Mouse (Mus musculus) brain, embryonic 14.5 days (tissue): Measurements from ENCODE around the gene Stard13. TPM values are rescaled to one million over a fixed set of nuclear protein-coding genes. Genes with fewer than 3 reads are reported as not detected.

Experiments
- DNase-seq: peaks from one replicate; pipeline ENCODE4 v3.0.0-alpha.2; 2011; ENCODE audit warnings: low read depth
- CTCF ChIP-seq: fragments of 200-500 bp; IDR thresholded peaks from 2 replicates; pipeline ENCODE4 v1.5.1; 2012; ENCODE audit warnings: inconsistent platforms, mild to moderate bottlenecking, moderate library complexity, borderline replicate concordance; ENCODE audit not compliant: insufficient read depth, insufficient read length; ENCODE audit errors: extremely low read depth
- POLR2A ChIP-seq: fragments of 200-500 bp; IDR thresholded peaks from 2 replicates; pipeline ENCODE4 v1.6.1; 2012; ENCODE audit warnings: mild to moderate bottlenecking, inconsistent platforms, borderline replicate concordance; ENCODE audit not compliant: poor library complexity, insufficient read depth, insufficient read length, severe bottlenecking; ENCODE audit errors: extremely low read depth
- polyA plus RNA-seq: library from polyadenylated mRNA; depleted of rRNA; stranded (reverse); fragments of >200 nt; gene quantifications from 2 replicates; pipeline ENCODE4 v1.2.3, GENCODE M21; 2012

The Stard13 gene
- polyA plus RNA-seq, 1 experiment: 6.6 TPM

DNA sequence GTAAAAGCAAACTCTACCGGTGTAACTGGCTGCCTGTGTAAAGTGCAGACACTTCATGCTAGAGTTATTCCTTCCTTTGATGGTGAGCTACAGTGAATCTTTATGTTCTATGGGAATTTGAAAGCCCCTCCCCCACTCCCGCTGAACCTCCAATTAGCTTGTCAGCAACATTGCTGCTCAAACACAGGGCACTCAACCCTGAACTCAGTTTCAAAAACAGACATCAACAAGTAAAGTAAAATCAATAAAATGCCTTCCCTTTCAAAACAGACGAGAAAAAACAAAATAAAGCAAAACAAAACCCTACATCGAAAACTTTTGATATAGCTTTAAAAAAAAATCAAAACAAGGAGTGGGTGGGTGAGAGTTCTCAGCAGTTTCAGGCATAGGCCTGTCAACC, 79.6 kb downstream of the Stard13 start:
- no peak for TF ChIP-seq CTCF
- no peak for TF ChIP-seq POLR2A
- no peak for DNase-seq

GRCm38 (mm10) chr5:151151549-151151948, 82.1 kb downstream of the Stard13 start:
- no peak for TF ChIP-seq POLR2A
- TF ChIP-seq CTCF: no peak
- peak; percentile 65 for DNase-seq

DNA sequence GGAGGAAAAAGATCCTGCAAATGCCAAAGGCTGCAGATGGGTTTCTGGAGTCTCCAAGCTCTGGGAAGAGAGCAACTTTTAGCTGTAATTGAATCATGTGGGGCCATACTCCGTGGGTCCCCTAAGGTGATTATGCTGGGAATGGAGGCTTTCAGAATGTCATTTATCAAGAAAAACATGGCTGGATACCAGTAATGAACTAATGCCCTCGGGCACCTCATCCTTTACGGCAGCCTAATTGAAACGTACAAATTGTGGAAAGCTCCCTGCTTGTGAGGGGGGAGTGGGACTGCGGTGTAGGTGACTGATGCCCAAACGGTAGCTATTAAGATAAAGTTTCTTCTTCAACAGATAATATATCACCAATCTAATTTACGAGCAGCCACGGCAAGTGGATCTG, 84.1 kb downstream of the Stard13 start:
- peak; percentile 58 for DNase-seq
- TF ChIP-seq CTCF: no peak

GRCm38 (mm10) chr5:151148079-151148478, 85.6 kb downstream of the Stard13 start:
- TF ChIP-seq CTCF (no peak), POLR2A (no peak)
- DNase-seq: no peak

- TF ChIP-seq POLR2A: no peak
- no peak for TF ChIP-seq CTCF
- DNase-seq: no peak
Measured at GRCm38 (mm10) chr5:151145807-151146206, 87.8 kb downstream of the Stard13 start.

DNA sequence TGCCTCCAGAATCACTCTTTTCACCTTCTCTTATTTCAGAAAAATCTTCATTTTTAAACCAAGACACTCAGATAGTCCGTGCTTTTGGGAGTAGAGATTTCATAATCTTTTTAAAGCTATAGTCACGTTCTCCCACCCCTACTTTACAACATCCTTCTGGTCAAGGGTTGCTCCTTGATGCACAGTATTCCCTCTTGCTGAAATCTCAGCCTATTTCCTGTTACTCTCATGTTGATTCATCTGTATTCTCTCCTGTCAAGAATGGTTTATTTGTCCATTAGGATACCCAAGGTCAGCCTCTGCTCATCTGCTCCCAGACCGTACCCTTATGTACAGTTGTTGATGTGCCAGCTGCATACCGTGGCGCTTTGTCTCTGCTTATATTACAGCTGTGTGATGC, 89.7 kb downstream of the Stard13 start:
- no peak for DNase-seq
- TF ChIP-seq CTCF: no peak
- no peak for TF ChIP-seq POLR2A

- peak; percentile 81 for DNase-seq
- TF ChIP-seq POLR2A (no peak), CTCF (no peak)
Measured at GRCm38 (mm10) chr5:151142671-151143601, 90.7 kb downstream of the Stard13 start.

- DNase-seq: peak; percentile 78
- TF ChIP-seq POLR2A: no peak
- TF ChIP-seq CTCF: peak; percentile 67; the same call in 1 of the 2 replicates
Measured at GRCm38 (mm10) chr5:151142241-151142640, 91.4 kb downstream of the Stard13 start.

DNA sequence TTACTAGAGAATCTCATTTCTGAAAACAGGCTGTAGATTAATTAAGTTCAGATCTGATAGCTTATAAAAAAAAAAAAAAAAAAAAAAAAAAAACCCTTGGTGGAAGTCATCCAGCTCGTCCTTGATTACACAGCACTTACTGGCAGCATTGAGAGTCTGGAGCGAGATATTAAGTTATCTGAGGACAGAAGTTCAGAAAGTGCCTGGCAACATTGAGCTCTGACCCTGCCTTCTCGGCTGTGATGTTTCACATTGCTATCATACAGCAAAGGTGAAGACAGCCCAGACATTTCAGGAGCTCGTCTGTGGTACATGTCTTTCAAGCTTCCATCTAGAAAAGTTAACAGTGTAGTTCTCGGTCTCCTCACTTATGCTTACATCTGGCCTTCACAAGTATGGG, 95.7 kb downstream of the Stard13 start:
- DNase-seq: no peak
- TF ChIP-seq CTCF (no peak), POLR2A (no peak)

- TF ChIP-seq CTCF (no peak), POLR2A (no peak)
- DNase-seq: no peak
Measured at GRCm38 (mm10) chr5:151137311-151137710, 96.3 kb downstream of the Stard13 start.

- TF ChIP-seq POLR2A: no peak
- no peak for TF ChIP-seq CTCF
- DNase-seq: peak; percentile 45
Measured at GRCm38 (mm10) chr5:151135965-151136364, 97.7 kb downstream of the Stard13 start.

- TF ChIP-seq POLR2A (no peak), CTCF (no peak)
- DNase-seq: no peak
Measured at GRCm38 (mm10) chr5:151135078-151135826, 98.4 kb downstream of the Stard13 start.

DNA sequence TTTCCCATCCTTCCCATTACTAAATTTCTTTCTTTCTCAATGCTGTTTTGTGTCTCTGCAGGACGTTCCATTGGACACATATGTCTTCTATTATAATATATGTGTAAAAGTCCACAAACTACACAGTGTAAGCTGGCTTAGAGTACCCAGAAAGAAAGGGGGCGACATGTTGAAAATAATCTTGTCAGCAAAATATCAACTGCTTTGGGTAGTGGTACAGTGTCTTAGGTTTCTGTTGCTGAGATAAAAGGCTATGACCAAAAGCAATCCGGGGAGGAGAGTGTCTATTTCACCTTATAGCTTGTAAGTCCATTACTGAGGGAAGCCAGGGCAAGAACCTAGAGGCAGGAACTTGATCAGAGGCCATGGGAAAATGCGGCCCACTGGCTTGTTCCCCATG, 99.4 kb downstream of the Stard13 start:
- TF ChIP-seq CTCF (no peak), POLR2A (no peak)
- DNase-seq: no peak
